Mouse (Mus musculus): ENCODE data around the gene Rpl36a-ps1.

Rpl36a-ps1 gene

DNA sequence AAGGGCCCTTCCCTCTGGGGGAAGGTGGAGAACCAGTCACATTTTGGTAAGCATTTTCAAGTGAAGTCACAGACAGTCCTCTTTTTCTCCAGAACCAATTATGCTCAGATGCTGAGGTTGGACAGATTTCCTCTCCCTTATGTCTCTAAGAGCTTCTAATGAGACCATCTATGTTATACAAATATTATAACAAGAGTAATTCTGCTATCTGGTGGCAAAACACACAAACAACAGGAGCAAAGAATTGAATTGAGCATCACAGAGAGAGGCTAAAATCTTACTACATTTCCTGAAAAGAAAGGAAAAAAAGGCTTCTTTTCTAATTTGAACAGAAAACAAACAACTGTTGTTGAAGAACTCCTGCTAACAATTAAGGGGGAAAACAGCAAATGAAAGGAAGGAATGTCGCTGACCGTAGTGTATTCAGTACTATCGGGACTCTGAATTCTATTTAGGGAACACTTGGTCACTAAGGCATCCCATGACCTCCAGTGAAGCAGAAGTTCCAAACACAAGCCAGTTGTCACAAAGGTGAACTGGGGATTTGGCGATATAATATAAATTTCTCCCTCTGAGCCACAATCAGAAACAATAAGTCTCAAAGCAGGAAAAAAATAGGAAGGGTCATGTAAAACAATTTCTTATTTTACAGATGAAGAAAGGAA is 42.4 kb downstream of the Rpl36a-ps1 start:
- DNase-seq, result no peak

All from lung, postnatal 4 days (tissue).